ENCODE assay signal across 8 mouse cellular contexts in genomic region chr5:146231655-146231996, GRCm38 (mm10). TPM values are rescaled to one million over a fixed set of nuclear protein-coding genes. Genes with fewer than 3 reads are reported as not detected.
DNase-seq lines count a peak whose midpoint lies in the region; ATAC-seq and TF ChIP-seq lines count a peak whose summit lies in the region.

No protein-coding gene starts in this region.

- no peak for TF ChIP-seq EP300 in liver, embryonic 14.5 days (IDR thresholded peaks at IDR 0.05; ENCODE audit: low read depth)

- no peak for DNase-seq in kidney, postnatal 4 days
- peak; percentile 26 for DNase-seq in Muller cell, postnatal 12 days (ENCODE audit: inconsistent ontology term)
- DNase-seq in liver, embryonic 14.5 days (ENCODE audit: low read depth in 3 of 3, low spot score in 3 of 3): no peak
- DNase-seq in thymus, postnatal 4 days: peak; percentile 62

- H3K36me3 ChIP-seq in kidney, embryonic 14.5 days (ENCODE audit: control insufficient read depth, insufficient read depth, low read length): no peaks in the 10 kb centered on the region
- no peaks in the 10 kb centered on the region for H3K36me3 ChIP-seq in hindbrain, embryonic 16.5 days (ENCODE audit: control insufficient read depth, insufficient read depth, low read length)
- H3K36me3 ChIP-seq in liver, embryonic 14.5 days (replicated peaks; ENCODE audit: control insufficient read depth, insufficient read depth, low read depth): peaks cover 5% of the 10 kb centered on the region
- no peaks in the 10 kb centered on the region for H3K36me3 ChIP-seq in neural tube, embryonic 13.5 days

- peaks cover 2% of the 10 kb centered on the region; the same call in 1 of the 2 replicates for H3K4me1 ChIP-seq in kidney, embryonic 14.5 days (ENCODE audit: control insufficient read depth, insufficient read depth, low read length)
- H3K4me1 ChIP-seq in embryonic fibroblast, embryonic 13.5 days (ENCODE audit: control insufficient read depth, insufficient read depth, low read length): no peaks in the 10 kb centered on the region; the same call in 1 of the 2 replicates
- peaks cover 11% of the 10 kb centered on the region for H3K4me1 ChIP-seq in hindbrain, embryonic 16.5 days (ENCODE audit: control insufficient read depth, insufficient read depth, low read depth, low read length)
- peaks cover 25 to 26% of the 10 kb centered on the region in 2 experiments for H3K4me1 ChIP-seq in liver, embryonic 14.5 days (replicated peaks; ENCODE audit: control insufficient read depth in 2 of 2, insufficient read depth in 2 of 2, low read length in 1 of 2)
- peaks cover 36% of the 10 kb centered on the region for H3K4me1 ChIP-seq in neural tube, embryonic 13.5 days (replicated peaks)

- H3K4me2 ChIP-seq in kidney, embryonic 14.5 days (replicated peaks; ENCODE audit: low read depth, low read length): peak overlapping the region; percentile 60
- H3K4me2 ChIP-seq in hindbrain, embryonic 16.5 days (ENCODE audit: low read length): peak overlapping the region; percentile 84
- peak overlapping the region; percentile 93 for H3K4me2 ChIP-seq in liver, embryonic 14.5 days (ENCODE audit: low read depth)
- H3K4me2 ChIP-seq in neural tube, embryonic 13.5 days: peak overlapping the region; percentile 87

- peak overlapping the region; percentile 96 for H3K27ac ChIP-seq in kidney, embryonic 14.5 days (ENCODE audit: low read depth, low read length)
- H3K27ac ChIP-seq in embryonic fibroblast, embryonic 13.5 days (ENCODE audit: insufficient read depth, low read length): no peak overlapping the region
- H3K27ac ChIP-seq in hindbrain, embryonic 16.5 days (ENCODE audit: low read depth, low read length): peak overlapping the region; percentile 93
- peak overlapping the region; percentile 73 for H3K27ac ChIP-seq in liver, embryonic 14.5 days
- peak overlapping the region; percentile 92 for H3K27ac ChIP-seq in neural tube, embryonic 13.5 days (replicated peaks)

- TF ChIP-seq CTCF in embryonic fibroblast, embryonic 13.5 days (IDR thresholded peaks at IDR 0.05; ENCODE audit: borderline replicate concordance, insufficient read depth, low read length): no peak
- no peak for TF ChIP-seq CTCF in liver, embryonic 14.5 days (IDR thresholded peaks at IDR 0.05; ENCODE audit: low read depth)

- WGBS in kidney, embryonic 14.5 days: under 1% methylated on average over 19 of the region's 19 CpGs
- WGBS in hindbrain, embryonic 16.5 days: under 1% methylated on average over 18 of the region's 19 CpGs
- WGBS in liver, embryonic 14.5 days (ENCODE audit: insufficient replicate concordance): 0% methylated on average over 19 of the region's 19 CpGs
- 0% methylated on average over 19 of the region's 19 CpGs for WGBS in neural tube, embryonic 13.5 days

- peak; percentile 44 for ATAC-seq in kidney, embryonic 14.5 days (ENCODE audit: low FRiP score, low TSS enrichment)
- peak; percentile 18 for ATAC-seq in hindbrain, embryonic 16.5 days
- ATAC-seq in liver, embryonic 14.5 days (ENCODE audit: insufficient read depth): peak; percentile 31
- ATAC-seq in neural tube, embryonic 13.5 days (ENCODE audit: low read depth): peak; percentile 43

- peak overlapping the region; percentile 91 for H3K9ac ChIP-seq in kidney, embryonic 14.5 days (ENCODE audit: low read depth, low read length)
- peak overlapping the region; percentile 95 for H3K9ac ChIP-seq in hindbrain, embryonic 16.5 days (ENCODE audit: low read depth, low read length)
- peak overlapping the region; percentile 89 for H3K9ac ChIP-seq in liver, embryonic 14.5 days (replicated peaks)
- H3K9ac ChIP-seq in neural tube, embryonic 13.5 days: peak overlapping the region; percentile 91

- H3K27me3 ChIP-seq in kidney, embryonic 14.5 days (ENCODE audit: control insufficient read depth, insufficient read depth, low read length): no peaks in the 10 kb centered on the region
- no peaks in the 10 kb centered on the region for H3K27me3 ChIP-seq in hindbrain, embryonic 16.5 days (replicated peaks; ENCODE audit: control insufficient read depth, insufficient read depth, low read length)
- no peaks in the 10 kb centered on the region for H3K27me3 ChIP-seq in liver, embryonic 14.5 days (ENCODE audit: control insufficient read depth, insufficient read depth, low read length)
- H3K27me3 ChIP-seq in neural tube, embryonic 13.5 days: no peaks in the 10 kb centered on the region

- peak overlapping the region; percentile 76 for H3K4me3 ChIP-seq in kidney, embryonic 14.5 days (ENCODE audit: low read length)
- peak overlapping the region; percentile 88 for H3K4me3 ChIP-seq in embryonic fibroblast, embryonic 13.5 days (ENCODE audit: insufficient read depth, low read length)
- H3K4me3 ChIP-seq in hindbrain, embryonic 16.5 days (ENCODE audit: low read length): peak overlapping the region; percentile 80
- peak overlapping the region; percentile 85 to 98 for H3K4me3 ChIP-seq in liver, embryonic 14.5 days (ENCODE audit: insufficient read depth in 1 of 2, low read depth in 2 of 2, low read length in 2 of 2)
- H3K4me3 ChIP-seq in neural tube, embryonic 13.5 days: peak overlapping the region; percentile 84

- no peak for TF ChIP-seq POLR2A in embryonic fibroblast, embryonic 13.5 days (IDR thresholded peaks at IDR 0.05; ENCODE audit: low read depth, low read length)

- H3K9me3 ChIP-seq in kidney, embryonic 14.5 days (ENCODE audit: control insufficient read depth, low read length): no peaks in the 10 kb centered on the region
- H3K9me3 ChIP-seq in hindbrain, embryonic 16.5 days (ENCODE audit: control insufficient read depth, low read length): no peaks in the 10 kb centered on the region
- no peaks in the 10 kb centered on the region for H3K9me3 ChIP-seq in liver, embryonic 14.5 days (ENCODE audit: control insufficient read depth, low read length)
- no peaks in the 10 kb centered on the region for H3K9me3 ChIP-seq in neural tube, embryonic 13.5 days

RNA-seq across cellular contexts. Expression of gene Cdk8, which starts 0.6 kb away (rescaled TPM):
- polyA plus RNA-seq in kidney, embryonic 14.5 days (2014; fragmentation: Nextera tagmentation; extraction: Ambion mirVana): 30.7 and 35.0 TPM in 2 replicates
- polyA plus RNA-seq in embryonic fibroblast, embryonic 13.5 days (2011; ENCODE audit: insufficient read length, low read depth, missing spikeins): 53.0 and 54.3 TPM in 2 replicates
- 11.2 and 13.9 TPM in 2 replicates for polyA plus RNA-seq in hindbrain, embryonic 16.5 days (2015; fragmentation: Nextera tagmentation; extraction: Ambion mirVana)
- 36.6 and 42.5 TPM in 2 replicates for polyA plus RNA-seq in liver, embryonic 14.5 days (2012; rRNA removed)
- polyA plus RNA-seq in liver, embryonic 14.5 days (2014; fragmentation: Nextera tagmentation; extraction: Ambion mirVana): 25.8 and 28.5 TPM in 2 replicates
- 20.4 and 21.7 TPM in 2 replicates for polyA plus RNA-seq in neural tube, embryonic 13.5 days (2015; fragmentation: Nextera tagmentation; extraction: Ambion mirVana)

RNA-seq across cellular contexts. Expression of gene Rnf6, which starts 10.3 kb away (rescaled TPM):
- 29.5 and 38.2 TPM in 2 replicates for polyA plus RNA-seq in kidney, embryonic 14.5 days (2014; fragmentation: Nextera tagmentation; extraction: Ambion mirVana)
- 68.8 and 72.9 TPM in 2 replicates for polyA plus RNA-seq in embryonic fibroblast, embryonic 13.5 days (2011; ENCODE audit: insufficient read length, low read depth, missing spikeins)
- 28.0 and 30.1 TPM in 2 replicates for polyA plus RNA-seq in hindbrain, embryonic 16.5 days (2015; fragmentation: Nextera tagmentation; extraction: Ambion mirVana)
- polyA plus RNA-seq in liver, embryonic 14.5 days (2012; rRNA removed): 8.3 and 13.2 TPM in 2 replicates
- 18.9 and 19.4 TPM in 2 replicates for polyA plus RNA-seq in liver, embryonic 14.5 days (2014; fragmentation: Nextera tagmentation; extraction: Ambion mirVana)
- 26.7 and 30.3 TPM in 2 replicates for polyA plus RNA-seq in neural tube, embryonic 13.5 days (2015; fragmentation: Nextera tagmentation; extraction: Ambion mirVana)

RNA-seq across cellular contexts. Expression of gene 1700001J03Rik, which starts 46.5 kb away (rescaled TPM):
- polyA plus RNA-seq in kidney, embryonic 14.5 days (2014; fragmentation: Nextera tagmentation; extraction: Ambion mirVana): 1.1 TPM in 1 of 2 replicates, not detected in the other
- not detected in 2 replicates for polyA plus RNA-seq in embryonic fibroblast, embryonic 13.5 days (2011; ENCODE audit: insufficient read length, low read depth, missing spikeins)
- polyA plus RNA-seq in hindbrain, embryonic 16.5 days (2015; fragmentation: Nextera tagmentation; extraction: Ambion mirVana): 0.35 TPM in 1 of 2 replicates, not detected in the other
- polyA plus RNA-seq in liver, embryonic 14.5 days (2012; rRNA removed): 0.17 TPM in 2 replicates
- not detected in 2 replicates for polyA plus RNA-seq in liver, embryonic 14.5 days (2014; fragmentation: Nextera tagmentation; extraction: Ambion mirVana)
- 0.45 TPM in 1 of 2 replicates, not detected in the other for polyA plus RNA-seq in neural tube, embryonic 13.5 days (2015; fragmentation: Nextera tagmentation; extraction: Ambion mirVana)

Comparison
In these comparisons a context has a peak if more than half of its experiments do, and no peak if none do; other contexts are left out.
1. DNase-seq: peak in Muller cell, postnatal 12 days (single experiment) and thymus, postnatal 4 days (single experiment); none in kidney, postnatal 4 days (0 of 2) and liver, embryonic 14.5 days (0 of 3).
2. Peak in every context shown above with its lines, with median percentiles within 50 percentile points of each other: ATAC-seq, H3K4me2 ChIP-seq, H3K4me3 ChIP-seq and H3K9ac ChIP-seq.